Mouse (Mus musculus): ENCODE measurements around the gene Ust. TPM values are rescaled to one million over a fixed set of nuclear protein-coding genes. Genes with fewer than 3 reads are reported as not detected.

Gene Ust
- polyA plus RNA-seq, 1 experiment from 2014 or later = 0.54 TPM

DNA sequence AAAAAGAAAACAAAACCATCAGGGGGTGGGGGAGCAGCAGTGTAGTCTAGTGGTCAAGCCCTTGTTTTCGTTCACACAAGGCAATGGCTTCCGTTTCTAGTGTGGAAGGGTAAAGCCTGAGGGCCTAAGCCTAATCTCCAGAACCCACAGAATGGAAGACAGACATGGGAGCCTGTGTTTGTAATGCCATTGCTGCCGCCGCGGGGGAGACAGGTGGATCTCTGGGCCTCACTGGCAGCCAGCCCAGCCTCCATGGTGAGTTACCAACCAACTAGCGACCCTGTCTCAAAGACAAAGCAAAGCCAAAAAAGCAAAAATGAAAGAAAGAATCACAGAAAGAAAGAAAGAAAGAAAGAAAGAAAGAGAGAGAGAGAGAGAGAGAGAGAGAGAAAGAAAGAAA lies 2.9 kb upstream of the Ust start:
- Histone ChIP-seq H3K36me3 (replicated peaks) (no peaks in the 10 kb centered on the region), H3K9me3 (replicated peaks) (no peaks in the 10 kb centered on the region), H3K27me3 (peaks cover 43% of the 10 kb centered on the region), H3K4me3 (replicated peaks) (no peak overlapping the region), H3K9ac (no peak overlapping the region), H3K4me2 (no peak overlapping the region), H3K4me1 (replicated peaks) (no peaks in the 10 kb centered on the region), H3K27ac (replicated peaks) (no peak overlapping the region)
- no peak for ATAC-seq (ENCODE audit: insufficient read depth)
- WGBS (ENCODE audit: insufficient replicate concordance) = 68% methylated on average over 6 of the region's 6 CpGs

- no peak for ATAC-seq (ENCODE audit: insufficient read depth)
- WGBS (ENCODE audit: insufficient replicate concordance) = 51% methylated on average over 7 of the region's 7 CpGs
- no peak overlapping the region for H3K4me3 ChIP-seq (replicated peaks)
Measured at GRCm38 (mm10) chr10:8520766-8521395, 2.3 kb upstream of the Ust start.

GRCm38 (mm10) chr10:8519014-8519491 lies 428 bp upstream of the Ust start:
- Histone ChIP-seq H3K4me2 (peak overlapping the region; percentile 67), H3K4me1 (replicated peaks) (no peaks in the 10 kb centered on the region), H3K9me3 (replicated peaks) (no peaks in the 10 kb centered on the region), H3K27me3 (peaks cover 49% of the 10 kb centered on the region), H3K27ac (replicated peaks) (no peak overlapping the region), H3K9ac (no peak overlapping the region), H3K36me3 (replicated peaks) (no peaks in the 10 kb centered on the region), H3K4me3 (replicated peaks) (peak overlapping the region; percentile 56)
- ATAC-seq (ENCODE audit: insufficient read depth) = no peak
- WGBS (ENCODE audit: insufficient replicate concordance) = 2% methylated on average over 17 of the region's 18 CpGs

More at GRCm38 (mm10) chr10:8520766-8521395, 2.3 kb upstream of the Ust start:
- H3K27ac ChIP-seq (replicated peaks) = no peak overlapping the region
- no peaks in the 10 kb centered on the region for H3K9me3 ChIP-seq (replicated peaks)
- no peaks in the 10 kb centered on the region for H3K36me3 ChIP-seq (replicated peaks)
- peaks cover 49% of the 10 kb centered on the region for H3K27me3 ChIP-seq
- H3K4me2 ChIP-seq = no peak overlapping the region
- H3K9ac ChIP-seq = no peak overlapping the region
- no peaks in the 10 kb centered on the region for H3K4me1 ChIP-seq (replicated peaks)

DNA sequence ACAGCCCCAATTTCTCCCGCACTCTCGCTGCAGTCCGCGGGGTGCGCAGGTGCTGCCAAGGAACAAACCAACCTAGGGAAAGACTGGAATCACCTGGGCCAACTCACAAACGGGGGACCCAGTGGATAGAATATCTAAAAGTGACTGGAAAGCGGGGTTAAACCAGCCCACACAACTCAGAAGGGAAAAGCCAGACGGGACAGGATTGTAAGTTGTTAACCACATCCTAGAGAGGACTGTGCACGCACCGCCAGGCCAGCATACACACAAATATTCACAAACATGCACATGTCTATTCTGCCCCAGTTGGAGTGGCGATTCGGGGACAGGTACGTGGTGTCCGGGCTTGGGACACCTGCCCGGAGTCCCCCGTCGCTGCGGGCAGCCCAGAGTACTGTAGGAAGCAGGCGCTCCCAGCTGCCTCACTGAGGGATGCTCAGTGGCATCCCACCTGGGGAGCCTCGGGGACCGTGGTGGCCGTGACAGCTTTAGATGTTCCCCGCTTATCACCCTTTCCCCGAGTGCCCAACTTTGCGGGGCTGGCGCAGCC lies 959 bp downstream of the Ust start:
- H3K9me3 ChIP-seq (replicated peaks) = no peaks in the 10 kb centered on the region
- H3K36me3 ChIP-seq (replicated peaks) = no peaks in the 10 kb centered on the region
- no peak for ATAC-seq (ENCODE audit: insufficient read depth)
- peak overlapping the region; percentile 56 for H3K4me3 ChIP-seq (replicated peaks)
- WGBS (ENCODE audit: insufficient replicate concordance) = 1% methylated on average over 26 of the region's 26 CpGs
- H3K9ac ChIP-seq = no peak overlapping the region
- peak overlapping the region; percentile 67 for H3K4me2 ChIP-seq
- no peak overlapping the region for H3K27ac ChIP-seq (replicated peaks)
- no peaks in the 10 kb centered on the region for H3K4me1 ChIP-seq (replicated peaks)
- peaks cover 49% of the 10 kb centered on the region for H3K27me3 ChIP-seq

- H3K4me2 ChIP-seq = peak overlapping the region; percentile 67; the same call in 1 of the 2 replicates
- H3K27ac ChIP-seq (replicated peaks) = no peak overlapping the region
- H3K36me3 ChIP-seq (replicated peaks) = no peaks in the 10 kb centered on the region
- no peaks in the 10 kb centered on the region for H3K4me1 ChIP-seq (replicated peaks)
- no peak overlapping the region for H3K4me3 ChIP-seq (replicated peaks)
- WGBS (ENCODE audit: insufficient replicate concordance) = 7% methylated on average over 9 of the region's 9 CpGs
- peaks cover 49% of the 10 kb centered on the region for H3K27me3 ChIP-seq
- H3K9ac ChIP-seq = no peak overlapping the region
- no peaks in the 10 kb centered on the region for H3K9me3 ChIP-seq (replicated peaks)
- no peak for ATAC-seq (ENCODE audit: insufficient read depth)
Measured at GRCm38 (mm10) chr10:8516916-8517524, 1.6 kb downstream of the Ust start.

DNA sequence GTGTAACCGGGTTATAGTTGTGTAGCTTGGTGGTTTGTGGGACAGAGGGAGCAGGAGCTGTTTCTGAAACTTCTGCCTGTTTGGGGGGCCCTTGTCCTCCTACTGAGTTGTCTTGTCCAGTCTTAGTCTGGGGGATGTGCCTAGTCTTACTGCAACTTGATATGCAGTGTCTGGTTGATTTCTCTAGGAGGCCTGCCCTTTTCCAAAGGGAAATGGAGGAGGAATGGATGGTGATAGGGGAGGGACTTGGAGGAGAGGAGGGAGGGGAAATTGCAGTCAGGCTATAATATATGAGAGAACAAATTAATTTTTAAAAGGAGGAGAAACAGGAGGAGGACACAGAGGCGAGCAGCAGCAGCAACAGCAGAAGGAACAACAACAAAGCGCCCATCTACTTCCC lies 4.9 kb downstream of the Ust start:
- H3K9ac ChIP-seq = no peak overlapping the region
- H3K9me3 ChIP-seq (replicated peaks) = no peaks in the 10 kb centered on the region
- H3K4me2 ChIP-seq = no peak overlapping the region
- H3K4me1 ChIP-seq (replicated peaks) = no peaks in the 10 kb centered on the region
- peaks cover 27% of the 10 kb centered on the region for H3K27me3 ChIP-seq
- H3K4me3 ChIP-seq (replicated peaks) = no peak overlapping the region
- WGBS (ENCODE audit: insufficient replicate concordance) = 56% methylated on average over 3 of the region's 3 CpGs
- H3K27ac ChIP-seq (replicated peaks) = no peak overlapping the region
- H3K36me3 ChIP-seq (replicated peaks) = no peaks in the 10 kb centered on the region
- no peak for ATAC-seq (ENCODE audit: insufficient read depth)

DNA sequence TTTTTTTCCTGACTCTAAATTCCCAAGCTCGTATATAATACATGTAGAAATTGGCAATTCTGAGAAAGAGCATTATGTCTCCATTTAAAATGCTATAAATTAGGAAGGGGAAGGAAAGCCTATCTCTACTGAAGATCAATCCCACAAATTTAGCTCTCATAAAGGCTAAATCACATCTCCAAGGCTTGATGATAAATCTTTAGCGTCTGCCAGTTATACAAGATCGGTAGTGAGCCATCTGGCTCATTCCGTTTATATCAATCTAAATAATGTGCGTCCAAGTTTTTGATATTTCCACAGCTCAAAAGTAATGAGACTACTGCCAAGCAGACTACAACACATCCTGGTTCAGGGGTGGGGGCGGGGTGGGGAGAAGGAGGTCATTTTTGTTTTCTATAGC lies 6.4 kb downstream of the Ust start:
- H3K9ac ChIP-seq = no peak overlapping the region
- H3K36me3 ChIP-seq (replicated peaks) = no peaks in the 10 kb centered on the region
- 66% methylated on average over 6 of the region's 6 CpGs for WGBS (ENCODE audit: insufficient replicate concordance)
- peaks cover 12% of the 10 kb centered on the region for H3K27me3 ChIP-seq
- no peak overlapping the region for H3K4me3 ChIP-seq (replicated peaks)
- H3K27ac ChIP-seq (replicated peaks) = no peak overlapping the region
- H3K9me3 ChIP-seq (replicated peaks) = no peaks in the 10 kb centered on the region
- H3K4me2 ChIP-seq = no peak overlapping the region
- ATAC-seq (ENCODE audit: insufficient read depth) = no peak
- H3K4me1 ChIP-seq (replicated peaks) = no peaks in the 10 kb centered on the region

- H3K4me2 ChIP-seq = no peak overlapping the region
- H3K4me1 ChIP-seq (replicated peaks) = no peaks in the 10 kb centered on the region
- WGBS (ENCODE audit: insufficient replicate concordance) = 60% methylated on average over 8 of the region's 8 CpGs
Measured at GRCm38 (mm10) chr10:8511760-8512159, 6.9 kb downstream of the Ust start.

GRCm38 (mm10) chr10:8506247-8506573 lies 12.4 kb downstream of the Ust start:
- 22% methylated on average over 3 of the region's 3 CpGs for WGBS (ENCODE audit: insufficient replicate concordance)
- no peak for ATAC-seq (ENCODE audit: insufficient read depth)
- H3K9ac ChIP-seq = no peak overlapping the region
- H3K9me3 ChIP-seq (replicated peaks) = no peaks in the 10 kb centered on the region
- no peaks in the 10 kb centered on the region for H3K27me3 ChIP-seq
- H3K36me3 ChIP-seq (replicated peaks) = no peaks in the 10 kb centered on the region
- no peak overlapping the region for H3K4me2 ChIP-seq
- H3K4me1 ChIP-seq (replicated peaks) = no peaks in the 10 kb centered on the region
- no peak overlapping the region for H3K27ac ChIP-seq (replicated peaks)
- no peak overlapping the region for H3K4me3 ChIP-seq (replicated peaks)

More at GRCm38 (mm10) chr10:8511760-8512159, 6.9 kb downstream of the Ust start:
- no peaks in the 10 kb centered on the region for H3K36me3 ChIP-seq (replicated peaks)
- peaks cover 8% of the 10 kb centered on the region for H3K27me3 ChIP-seq
- no peaks in the 10 kb centered on the region for H3K9me3 ChIP-seq (replicated peaks)
- H3K27ac ChIP-seq (replicated peaks) = no peak overlapping the region
- H3K4me3 ChIP-seq (replicated peaks) = no peak overlapping the region
- no peak for ATAC-seq (ENCODE audit: insufficient read depth)
- no peak overlapping the region for H3K9ac ChIP-seq

- H3K36me3 ChIP-seq (replicated peaks) = no peaks in the 10 kb centered on the region
- no peaks in the 10 kb centered on the region for H3K9me3 ChIP-seq (replicated peaks)
- H3K27ac ChIP-seq (replicated peaks) = no peak overlapping the region
- H3K4me1 ChIP-seq (replicated peaks) = no peaks in the 10 kb centered on the region
- H3K4me2 ChIP-seq = no peak overlapping the region
- 28% methylated on average over 13 of the region's 13 CpGs for WGBS (ENCODE audit: insufficient replicate concordance)
- no peak overlapping the region for H3K4me3 ChIP-seq (replicated peaks)
- ATAC-seq (ENCODE audit: insufficient read depth) = no peak
- no peaks in the 10 kb centered on the region for H3K27me3 ChIP-seq
- H3K9ac ChIP-seq = no peak overlapping the region
Measured at GRCm38 (mm10) chr10:8505346-8506246, 13.0 kb downstream of the Ust start.

DNA sequence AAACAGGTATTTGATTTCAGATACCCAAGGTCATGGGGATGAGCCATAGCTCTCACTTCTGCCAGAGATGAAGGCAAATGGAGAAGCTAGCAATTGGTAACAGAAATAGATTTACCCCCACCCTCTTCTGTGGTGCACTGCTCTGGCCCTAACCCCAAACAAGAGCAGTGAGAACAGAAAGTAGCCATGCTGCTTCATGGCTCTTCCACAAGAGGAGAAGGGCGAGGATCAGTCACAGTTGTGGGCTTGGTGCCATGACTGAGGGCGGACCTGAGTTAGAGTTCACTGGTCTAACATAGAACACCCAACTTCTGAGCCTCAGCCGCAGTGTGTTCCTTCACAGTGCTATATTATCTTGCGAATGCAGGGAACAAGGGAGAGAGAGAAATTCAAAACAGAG lies 13.8 kb downstream of the Ust start:
- no peak overlapping the region for H3K4me2 ChIP-seq
- no peak overlapping the region for H3K9ac ChIP-seq
- H3K9me3 ChIP-seq (replicated peaks) = no peaks in the 10 kb centered on the region
- no peaks in the 10 kb centered on the region for H3K4me1 ChIP-seq (replicated peaks)
- no peak for ATAC-seq (ENCODE audit: insufficient read depth)
- no peaks in the 10 kb centered on the region for H3K36me3 ChIP-seq (replicated peaks)
- H3K27me3 ChIP-seq = no peaks in the 10 kb centered on the region
- no peak overlapping the region for H3K4me3 ChIP-seq (replicated peaks)
- 57% methylated on average over 4 of the region's 4 CpGs for WGBS (ENCODE audit: insufficient replicate concordance)
- H3K27ac ChIP-seq (replicated peaks) = no peak overlapping the region

Measured in liver, embryonic 15.5 days (tissue).